Mouse (Mus musculus): ENCODE results near the gene Chid1. TPM values are rescaled to one million over a fixed set of nuclear protein-coding genes. Genes with fewer than 3 reads are reported as not detected.

The Chid1 gene
- total RNA-seq, 4 experiments from 2014 or later, result 9.2 to 14.9 (median 13.0) TPM

DNA sequence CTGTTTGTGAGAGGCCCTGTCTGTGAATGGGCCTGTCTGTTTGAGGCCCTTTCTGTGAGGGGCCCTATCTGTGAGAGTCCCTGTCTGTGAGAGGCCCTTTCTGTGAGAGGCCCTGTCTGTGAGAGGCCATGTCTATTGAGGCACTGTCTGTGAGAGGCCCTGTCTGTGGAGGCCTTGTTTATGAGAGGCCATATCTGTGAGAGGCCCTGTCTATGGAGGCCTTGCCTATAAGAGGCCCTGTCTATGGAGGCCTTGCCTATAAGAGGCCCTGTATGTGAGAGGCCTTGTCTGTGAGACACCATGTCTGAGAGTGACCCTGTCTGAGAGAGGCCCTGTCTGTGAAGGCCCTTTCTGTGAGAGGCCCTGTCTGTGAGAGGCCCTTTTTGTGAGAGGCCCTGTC lies 31.5 kb downstream of the Chid1 start:
- DNase-seq (ENCODE audit: low spot score in 2 of 2), result no peak

DNA sequence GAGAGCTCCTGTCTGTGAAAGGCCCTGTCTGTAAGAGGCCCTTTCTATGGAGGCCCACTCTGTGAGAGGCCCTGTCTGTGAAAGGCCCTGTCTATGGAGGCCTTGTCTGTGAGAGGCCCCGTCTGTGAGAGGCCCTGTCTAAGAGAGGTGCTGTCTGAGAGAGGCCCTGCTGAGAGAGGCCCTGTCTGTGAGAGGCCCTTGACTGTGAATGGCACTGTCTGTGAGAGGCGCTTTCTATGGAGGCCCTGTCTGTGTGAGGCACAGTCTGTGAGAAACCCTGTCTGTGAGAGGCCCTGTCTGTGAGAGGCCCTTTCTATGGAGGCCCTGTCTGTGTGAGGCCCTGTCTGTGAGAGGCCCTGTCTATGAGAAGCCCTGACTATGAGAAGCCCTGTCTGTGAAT lies 33.4 kb downstream of the Chid1 start:
- DNase-seq (ENCODE audit: low spot score in 2 of 2), result no peak

DNA sequence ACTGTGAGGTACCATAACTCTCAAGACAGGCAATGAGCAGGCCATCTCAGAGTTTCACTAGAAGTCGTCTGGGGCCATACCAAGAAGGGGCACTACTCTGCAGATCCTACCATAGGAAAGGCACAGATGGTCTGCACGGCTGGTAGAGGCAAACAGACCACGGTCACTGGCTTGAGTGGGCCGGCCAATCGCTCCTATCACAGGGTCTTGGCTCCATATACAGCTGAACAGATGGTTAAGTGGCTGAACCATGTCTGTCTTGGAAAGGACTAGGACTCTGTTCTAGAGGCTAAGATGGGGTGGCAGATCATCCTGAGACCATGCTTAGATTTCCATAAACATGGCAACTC lies 37.1 kb downstream of the Chid1 start:
- DNase-seq (ENCODE audit: low spot score in 2 of 2), result no peak

DNA sequence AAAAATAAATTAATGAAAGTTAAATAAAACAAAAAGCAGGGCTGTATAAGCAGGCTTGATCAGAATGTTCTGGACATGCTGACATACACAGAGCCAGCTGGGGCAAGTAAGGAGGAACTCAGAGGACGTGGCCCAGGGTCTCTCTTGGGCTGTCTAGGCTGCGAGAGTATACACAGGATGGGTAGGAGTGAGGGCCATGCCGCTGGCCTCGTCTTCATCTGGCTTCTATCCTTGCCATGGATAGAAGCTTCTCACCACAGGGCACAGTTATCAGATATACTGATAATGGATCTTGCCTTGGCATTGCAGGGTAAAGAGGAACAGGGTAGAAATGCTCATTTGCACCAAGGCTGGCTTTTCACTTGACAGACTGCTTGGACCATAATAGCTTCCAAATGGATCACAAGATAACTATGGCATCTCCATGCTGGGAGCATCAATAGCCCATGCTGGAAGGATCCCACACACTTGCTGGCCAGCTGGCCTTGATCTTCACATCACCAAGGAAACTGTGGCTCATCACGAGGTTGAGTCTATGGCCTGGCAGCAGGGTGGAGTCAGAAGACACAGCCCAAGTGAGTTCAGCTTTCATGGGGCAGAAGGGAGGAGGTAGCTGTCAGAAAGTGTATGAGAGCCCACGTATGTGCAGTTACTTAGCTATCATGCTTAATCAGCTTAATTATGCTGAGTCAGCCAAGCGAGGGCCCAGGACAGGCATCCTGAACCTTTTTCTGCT lies 37.7 kb downstream of the Chid1 start:
- DNase-seq (ENCODE audit: low spot score in 2 of 2), result no peak

DNA sequence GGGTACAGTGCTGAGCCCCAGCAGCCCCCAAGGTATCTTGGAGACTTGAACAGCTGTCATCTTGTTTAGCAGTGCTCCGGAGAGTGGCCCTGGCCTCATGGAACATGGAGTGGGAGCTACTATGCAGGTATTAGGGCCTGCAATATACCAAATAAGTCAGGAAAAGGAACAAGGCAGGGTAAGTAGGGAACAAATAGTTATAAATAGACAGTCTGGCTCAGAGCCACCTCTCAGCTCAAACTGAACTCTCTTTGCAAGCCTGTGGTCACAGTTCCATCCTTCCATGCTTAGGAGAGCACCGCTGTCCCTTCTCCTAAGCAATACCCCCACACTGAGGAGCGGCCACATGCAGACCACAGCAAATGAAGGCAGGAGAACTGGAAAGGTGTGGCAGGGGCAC lies 42.1 kb downstream of the Chid1 start:
- DNase-seq (ENCODE audit: low spot score in 2 of 2), result no peak

DNA sequence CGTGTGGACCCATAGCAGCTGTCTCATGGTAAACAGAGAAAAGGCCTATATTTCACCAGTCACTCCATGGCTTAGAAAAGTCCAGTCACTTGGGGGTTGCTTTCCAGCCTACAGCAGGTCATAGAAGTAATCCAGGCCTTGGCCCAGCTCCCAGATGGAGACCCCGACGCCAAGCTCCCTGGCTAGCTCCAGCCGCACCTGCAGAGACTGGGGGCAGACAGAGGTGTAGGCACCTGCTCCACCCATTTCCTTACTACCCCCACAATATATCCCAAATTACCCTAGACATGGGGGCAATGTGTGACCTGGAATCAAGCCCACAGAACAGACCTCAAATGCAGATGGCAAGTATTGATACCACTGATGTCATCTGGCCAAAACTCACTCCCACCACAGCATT lies 43.7 kb downstream of the Chid1 start:
- no peak for DNase-seq (ENCODE audit: low spot score in 2 of 2)

DNA sequence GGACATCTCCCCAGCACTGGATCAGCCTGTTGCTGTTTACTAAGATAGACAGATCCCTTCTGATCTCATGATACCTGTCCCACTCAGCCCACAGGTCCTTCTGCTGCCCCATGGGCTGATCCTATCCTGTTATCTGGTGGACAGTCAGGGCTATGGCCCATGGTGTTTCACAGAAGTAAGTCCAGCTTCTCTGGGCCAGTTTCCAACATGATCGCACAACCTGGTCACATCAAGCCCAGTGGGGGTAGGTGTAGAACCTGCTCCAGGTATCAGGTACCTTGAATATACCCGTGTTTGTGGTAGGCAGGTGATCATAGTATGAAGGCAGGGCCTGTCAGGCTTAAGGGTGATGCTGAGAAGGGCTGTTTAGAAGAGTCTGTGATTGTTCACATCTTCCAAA lies 44.3 kb downstream of the Chid1 start:
- DNase-seq (ENCODE audit: low spot score in 2 of 2), result no peak

DNA sequence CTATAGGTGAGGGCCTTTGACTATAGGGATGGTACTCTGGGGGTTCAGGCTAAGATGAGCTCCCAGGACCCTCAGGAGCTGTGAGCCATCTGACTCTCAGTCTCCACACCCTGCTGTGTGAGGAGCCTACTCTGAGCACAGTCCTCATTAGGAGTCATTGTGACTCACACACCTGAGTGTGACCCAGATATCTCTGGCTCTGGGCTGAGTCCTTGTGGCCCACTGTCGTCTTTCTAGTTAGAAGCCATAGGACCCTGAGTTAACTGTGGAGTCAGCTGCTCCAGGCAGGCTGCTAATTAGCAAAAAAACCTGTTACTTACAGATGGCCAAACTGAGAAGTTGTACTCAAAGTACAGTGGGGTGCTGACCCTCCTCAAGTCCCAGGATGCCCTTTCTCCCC lies 45.9 kb downstream of the Chid1 start:
- no peak for DNase-seq (ENCODE audit: low spot score in 2 of 2)

DNA sequence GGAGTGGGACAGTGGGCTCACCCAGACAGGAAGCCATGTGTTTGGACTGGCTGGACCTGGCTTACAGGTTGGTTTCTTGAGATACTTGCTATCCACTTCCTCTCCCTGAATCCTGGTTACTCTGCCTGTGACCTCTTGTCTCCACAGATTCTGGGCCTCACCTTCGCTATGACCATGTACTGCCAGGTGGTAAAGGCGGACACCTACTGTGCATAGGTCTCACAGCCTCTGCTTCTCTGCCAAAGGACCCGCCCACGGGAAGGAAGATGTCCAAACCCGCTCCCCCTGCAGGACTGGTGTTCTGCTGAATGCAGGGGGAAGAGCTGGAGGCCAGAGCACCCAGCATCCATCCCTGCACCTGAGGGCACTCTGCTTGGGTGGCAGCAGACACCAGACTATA lies 46.9 kb downstream of the Chid1 start:
- no peak for DNase-seq (ENCODE audit: low spot score in 2 of 2)

DNA sequence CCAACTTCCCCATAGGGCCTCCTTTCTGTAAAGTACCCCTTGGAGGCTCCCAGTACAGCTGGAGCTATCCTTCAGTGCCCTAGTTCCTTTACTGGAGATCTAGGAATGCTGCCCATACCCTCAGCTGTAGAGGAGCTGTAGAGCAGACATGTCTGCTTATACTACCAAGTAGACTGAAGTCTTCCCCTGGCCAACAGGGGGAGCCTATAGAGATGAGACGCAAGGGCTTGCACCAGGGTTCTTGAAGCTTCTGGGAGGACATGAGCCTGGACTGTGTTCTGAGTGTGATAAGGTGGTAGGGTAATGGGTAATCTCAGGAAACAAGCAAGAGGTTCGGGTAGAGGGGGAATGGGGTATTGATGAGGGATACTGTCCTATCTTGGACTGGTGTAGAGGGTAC lies 48.5 kb downstream of the Chid1 start:
- DNase-seq (ENCODE audit: low spot score in 2 of 2), result no peak

DNA sequence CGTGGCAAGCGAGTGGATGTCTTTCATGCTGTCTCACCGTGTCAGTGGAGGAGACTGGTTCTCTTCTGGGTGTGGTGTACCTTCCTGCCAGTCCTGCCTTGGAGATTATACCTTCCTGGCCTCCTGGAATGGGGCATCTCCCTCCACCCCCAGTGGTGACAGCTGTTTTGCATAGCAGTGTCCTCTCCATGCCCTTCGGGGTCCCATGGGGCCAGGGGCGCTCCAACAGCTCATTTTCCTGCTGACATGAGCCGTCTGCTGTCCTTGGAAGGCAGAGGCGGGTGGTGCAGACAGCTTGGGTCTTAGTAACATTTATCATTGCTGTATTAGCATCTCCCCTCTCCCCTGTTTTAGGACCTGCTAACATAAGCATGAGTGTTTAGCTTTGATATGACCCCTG lies 52.5 kb downstream of the Chid1 start:
- no peak for DNase-seq (ENCODE audit: low spot score in 2 of 2)

DNA sequence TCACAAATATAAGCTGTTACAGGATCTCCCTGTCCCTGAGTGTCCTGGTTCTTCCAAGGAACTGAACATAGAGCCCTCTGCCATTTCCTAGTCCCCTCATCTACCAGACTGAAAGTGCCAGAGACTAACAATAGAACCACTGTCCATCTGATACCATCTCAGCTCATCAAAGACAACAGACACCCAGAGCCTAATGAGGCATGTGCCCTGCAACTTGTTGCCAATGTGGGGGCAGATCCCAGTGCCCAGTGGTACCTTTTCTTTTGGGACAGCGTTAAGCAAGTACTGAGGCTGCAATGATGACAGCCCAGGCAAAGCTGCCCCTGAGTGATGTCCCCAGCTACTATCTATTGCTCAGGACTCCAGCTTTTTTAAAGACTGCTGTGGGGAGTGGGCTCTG lies 53.4 kb downstream of the Chid1 start:
- DNase-seq (ENCODE audit: low spot score in 2 of 2), result no peak

DNA sequence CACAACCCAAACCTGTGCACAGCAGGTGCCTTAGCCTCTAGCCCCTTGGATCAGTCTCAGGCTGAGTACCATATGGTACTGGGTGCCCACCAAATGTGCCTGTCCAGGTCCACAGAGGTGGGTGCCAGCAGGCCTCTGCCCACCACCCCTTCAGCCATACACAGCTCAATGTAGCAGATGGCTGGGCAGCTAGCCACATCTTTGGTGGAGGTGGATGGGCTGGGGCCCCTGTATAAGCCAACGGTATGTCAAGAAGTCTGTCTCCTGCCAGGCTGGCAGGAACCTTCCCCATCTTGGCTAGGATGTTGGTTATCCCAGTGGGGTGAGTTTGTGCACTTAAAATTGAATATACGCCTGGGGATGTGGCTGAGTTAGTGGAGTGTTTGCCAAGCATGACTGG lies 54.1 kb downstream of the Chid1 start:
- no peak for DNase-seq (ENCODE audit: low spot score in 2 of 2)

DNA sequence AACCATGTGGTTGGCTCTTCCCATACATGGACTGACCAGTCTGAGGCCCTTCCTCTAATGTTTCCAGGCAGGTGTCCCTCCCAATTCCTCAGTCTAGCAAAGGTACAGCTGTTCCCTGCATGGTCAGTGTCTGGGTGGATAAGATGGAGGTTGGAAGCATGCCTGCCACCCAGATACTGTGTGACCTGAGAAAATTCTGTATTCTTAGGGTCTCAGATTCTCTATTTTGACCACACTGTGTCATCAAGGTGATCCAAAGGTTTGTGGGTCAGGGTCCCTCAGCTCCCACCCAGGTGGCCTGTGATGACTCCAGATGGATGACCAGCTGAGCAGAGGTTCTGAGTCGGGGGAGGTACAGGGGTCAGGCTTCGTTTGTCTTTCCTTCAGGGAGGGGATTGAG lies 54.5 kb downstream of the Chid1 start:
- DNase-seq (ENCODE audit: low spot score in 2 of 2), result no peak

DNA sequence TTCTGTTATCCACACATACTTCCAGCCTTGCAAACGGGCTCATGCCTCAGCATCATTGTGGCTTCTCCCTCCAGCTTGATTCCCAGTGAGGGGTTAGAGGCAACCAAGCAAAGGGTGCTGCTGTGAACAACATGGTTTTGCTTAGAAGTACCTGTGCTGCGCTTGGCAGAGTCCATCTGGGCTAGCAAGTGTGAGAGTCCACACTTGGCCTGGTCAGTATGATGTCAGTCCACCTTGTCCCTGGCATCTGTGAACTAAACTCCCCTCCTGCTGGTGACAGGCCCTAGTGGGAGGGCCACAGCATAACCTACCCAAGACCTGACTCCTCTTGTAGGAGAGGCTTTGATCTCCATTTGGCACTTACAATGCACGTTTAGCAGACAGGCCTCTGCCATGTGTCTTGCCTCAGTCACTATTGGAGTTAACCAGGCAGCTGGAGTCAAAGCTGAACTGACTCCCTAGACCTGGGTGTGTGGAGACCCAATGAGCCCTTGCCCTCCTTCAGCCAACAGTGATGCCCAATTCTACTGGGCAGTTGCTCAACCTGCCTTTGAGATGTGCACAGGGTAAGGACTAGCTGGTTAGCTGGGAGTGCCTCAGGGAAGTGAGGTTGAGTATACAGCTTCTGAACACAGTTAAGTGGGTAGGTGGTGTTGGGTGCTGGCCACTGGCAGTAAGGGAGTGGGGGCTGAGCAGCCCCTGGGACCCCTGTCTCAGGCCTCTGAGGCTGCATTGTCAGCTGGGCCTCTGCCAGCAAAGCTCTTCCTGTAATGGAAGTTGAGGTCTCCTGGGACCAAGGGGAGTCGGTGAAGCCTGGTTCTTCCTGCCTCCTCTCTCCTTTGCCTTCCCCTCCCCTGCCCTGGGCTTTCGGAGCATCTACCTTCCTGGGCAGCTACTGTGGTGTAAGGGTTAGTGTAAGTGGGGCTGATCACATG lies 55.2 kb downstream of the Chid1 start:
- DNase-seq (ENCODE audit: low spot score in 2 of 2), result no peak

DNA sequence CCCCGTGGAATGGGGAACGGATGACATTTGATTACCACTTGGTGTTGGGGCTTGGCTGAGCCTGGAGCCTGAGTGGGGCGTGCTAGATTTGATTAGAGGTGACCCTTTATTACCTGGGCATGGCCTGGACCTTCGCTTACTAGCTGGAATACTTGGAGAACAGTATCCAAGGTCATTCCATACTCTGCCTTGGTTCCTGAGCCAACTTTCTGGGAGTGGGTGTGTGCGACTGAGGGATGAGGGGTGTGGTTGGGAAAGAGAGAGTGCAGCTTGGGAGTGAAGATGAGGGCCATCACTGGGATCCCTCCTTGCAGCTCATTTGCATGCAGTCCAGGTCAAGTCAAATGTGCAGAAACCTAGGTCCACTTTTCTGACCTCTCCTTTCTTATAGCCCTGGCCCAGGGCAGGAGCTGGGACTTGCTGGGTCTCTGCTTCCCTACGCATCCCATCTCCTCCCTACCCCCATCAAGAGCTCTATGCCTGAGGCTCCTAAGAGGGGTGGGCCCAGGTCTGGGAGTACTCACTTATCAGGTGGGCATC lies 56.5 kb downstream of the Chid1 start:
- DNase-seq (ENCODE audit: low spot score in 2 of 2), result no peak

DNA sequence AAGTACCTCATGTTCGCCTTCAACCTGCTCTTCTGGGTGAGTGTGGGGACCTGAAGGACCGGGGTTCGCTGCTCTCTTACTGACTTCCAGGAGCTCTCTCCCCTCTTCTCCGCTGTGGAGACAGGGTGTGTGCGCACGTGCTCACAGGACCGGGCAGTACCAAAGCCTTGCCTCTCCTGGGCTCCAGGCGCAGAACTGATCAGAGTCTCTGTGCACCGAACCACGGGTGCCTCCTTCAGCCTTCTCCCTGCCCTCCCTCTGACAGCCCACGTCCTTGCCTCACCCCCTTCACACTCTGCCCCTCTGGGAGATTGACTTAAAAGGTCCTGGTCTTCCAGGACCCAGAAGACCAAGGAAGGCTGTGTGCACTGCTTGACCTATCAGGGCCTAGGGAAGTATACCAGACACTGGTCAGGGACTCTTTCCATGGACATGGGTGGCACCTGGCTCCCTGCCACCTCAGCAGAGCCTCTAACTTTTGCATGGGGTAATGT lies 57.1 kb downstream of the Chid1 start:
- DNase-seq (ENCODE audit: low spot score in 2 of 2), result no peak

DNA sequence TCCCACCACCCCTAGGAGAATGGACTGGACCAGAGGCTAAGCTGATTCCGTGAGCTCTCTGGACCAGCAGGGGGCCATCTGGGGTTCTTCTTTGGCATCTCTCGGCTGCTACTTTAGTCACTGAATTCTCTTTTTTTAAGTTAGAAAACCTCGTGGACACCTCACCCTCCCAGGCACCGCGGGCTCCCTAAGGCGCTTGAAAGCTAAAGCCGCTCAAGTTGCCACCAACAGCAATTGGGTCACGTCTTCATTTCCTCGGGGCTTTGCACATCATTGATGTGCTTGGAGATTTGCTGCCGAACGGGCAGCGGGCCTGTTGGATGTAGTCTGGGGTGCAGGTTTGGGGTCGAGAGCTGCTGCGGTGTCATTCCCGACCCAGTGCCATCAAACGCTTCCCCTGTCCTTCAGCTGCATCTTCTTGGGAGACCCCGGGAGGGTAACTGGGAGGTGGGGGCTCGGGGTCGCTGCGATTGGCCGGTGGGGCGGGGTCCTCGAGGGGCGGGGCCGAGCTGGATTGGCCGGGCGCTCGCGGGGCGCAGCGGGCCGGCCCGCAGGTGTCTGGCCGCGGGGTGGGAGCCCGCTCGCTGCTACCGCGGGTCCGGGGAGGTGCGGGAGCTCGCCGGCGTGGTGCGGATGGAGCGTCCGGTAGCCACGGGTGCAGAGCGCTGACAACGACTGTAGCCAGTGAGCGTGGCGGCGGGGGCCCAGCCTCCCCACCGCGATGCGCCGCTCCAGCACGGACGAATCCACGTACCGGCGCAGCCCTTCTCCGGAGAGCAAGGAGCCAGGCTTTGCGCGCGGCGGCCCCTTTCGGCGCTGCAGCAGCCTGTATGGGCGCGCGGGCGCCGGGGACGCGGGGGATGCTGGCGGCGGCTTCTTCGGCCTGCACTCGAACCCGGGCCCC lies 57.9 kb downstream of the Chid1 start:
- DNase-seq (ENCODE audit: low spot score in 2 of 2), result no peak

DNA sequence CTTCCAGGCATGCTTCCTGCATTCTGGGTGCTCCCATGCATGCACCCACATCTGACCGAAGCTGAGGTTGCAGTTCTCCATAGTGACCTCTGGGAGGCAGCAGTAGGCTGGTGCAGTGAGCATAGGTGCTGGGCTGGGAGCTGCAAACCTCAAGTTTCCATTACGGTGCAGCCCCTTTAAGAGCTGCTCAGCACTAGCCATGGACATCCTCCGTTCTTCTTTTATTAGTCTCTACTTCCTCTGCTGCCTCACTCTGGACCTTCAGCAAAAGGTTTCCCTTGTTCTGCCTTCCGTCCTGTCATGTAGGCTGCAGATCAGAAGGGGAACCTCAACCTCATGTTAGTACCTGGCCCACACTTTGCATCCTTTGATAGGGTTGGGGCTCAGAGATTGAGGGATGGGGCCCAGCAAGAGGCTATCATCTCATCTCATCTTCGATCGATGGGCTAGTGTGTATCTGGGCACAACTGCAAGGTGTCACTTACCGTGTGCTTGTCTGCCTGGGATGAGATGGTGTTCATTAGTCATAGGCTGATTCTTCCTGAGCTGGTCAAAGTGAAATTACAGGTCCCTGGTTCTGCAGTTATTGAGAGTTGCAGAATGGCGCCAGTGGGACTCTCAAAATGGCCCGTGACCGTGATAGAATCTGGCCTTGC lies 58.7 kb downstream of the Chid1 start:
- no peak for DNase-seq (ENCODE audit: low spot score in 2 of 2)

DNA sequence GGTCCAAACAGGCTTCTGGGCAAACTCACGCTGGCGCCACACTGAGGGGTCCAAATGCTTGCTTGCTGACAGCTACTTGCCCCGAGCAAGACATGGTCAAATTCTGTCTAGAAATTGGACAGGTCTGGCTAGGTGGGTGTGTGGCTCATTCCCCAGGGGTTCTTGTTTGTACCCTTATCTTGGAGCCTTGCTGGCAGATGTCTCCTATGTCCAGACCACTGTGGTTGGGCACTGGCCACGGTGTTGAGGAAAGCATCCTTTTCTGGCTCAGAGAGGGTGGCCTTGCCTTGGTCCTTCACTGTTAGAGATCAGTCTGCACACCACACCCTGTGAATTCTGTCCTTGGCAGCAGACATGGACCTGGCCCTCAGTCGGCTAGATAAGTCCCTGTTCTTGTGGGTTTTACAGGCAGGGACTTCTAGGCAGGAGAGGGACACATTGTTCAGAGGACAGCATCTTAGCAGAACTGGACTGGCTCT lies 61.3 kb downstream of the Chid1 start:
- no peak for DNase-seq (ENCODE audit: low spot score in 2 of 2)
